Mouse (Mus musculus): ENCODE results near the gene Zfp385a.

Gene Zfp385a

GRCm38 (mm10) chr15:103339961-103340337 is at the start of gene Zfp385a:
Zfp385a (minus strand) TSS chr15:103340093.
- peak in 1 of 2 experiments; percentile 48 for DNase-seq (ENCODE audit: low spot score in 2 of 2)

- DNase-seq (ENCODE audit: low spot score in 2 of 2) = no peak
Measured at GRCm38 (mm10) chr15:103388556-103389145, 48.8 kb upstream of the Zfp385a start.

- no peak for DNase-seq (ENCODE audit: low spot score in 2 of 2)
Measured at GRCm38 (mm10) chr15:103383771-103384488, 44.0 kb upstream of the Zfp385a start.

- DNase-seq (ENCODE audit: low spot score in 2 of 2) = no peak
Measured at GRCm38 (mm10) chr15:103382795-103383406, 43.0 kb upstream of the Zfp385a start.

- DNase-seq (ENCODE audit: low spot score in 2 of 2) = no peak
Measured at GRCm38 (mm10) chr15:103382075-103382474, 42.2 kb upstream of the Zfp385a start.

GRCm38 (mm10) chr15:103378665-103379356 is 38.9 kb upstream of the Zfp385a start:
- DNase-seq (ENCODE audit: low spot score in 2 of 2) = no peak

- no peak for DNase-seq (ENCODE audit: low spot score in 2 of 2)
Measured at GRCm38 (mm10) chr15:103377752-103378664, 38.1 kb upstream of the Zfp385a start.

- DNase-seq (ENCODE audit: low spot score in 2 of 2) = no peak
Measured at GRCm38 (mm10) chr15:103376837-103377269, 37.0 kb upstream of the Zfp385a start.

- no peak for DNase-seq (ENCODE audit: low spot score in 2 of 2)
Measured at GRCm38 (mm10) chr15:103375112-103375800, 35.4 kb upstream of the Zfp385a start.

- DNase-seq (ENCODE audit: low spot score in 2 of 2) = no peak
Measured at GRCm38 (mm10) chr15:103372461-103372860, 32.6 kb upstream of the Zfp385a start.

- no peak for DNase-seq (ENCODE audit: low spot score in 2 of 2)
Measured at GRCm38 (mm10) chr15:103371741-103372140, 31.8 kb upstream of the Zfp385a start.

GRCm38 (mm10) chr15:103371208-103371607 is 31.3 kb upstream of the Zfp385a start:
- no peak for DNase-seq (ENCODE audit: low spot score in 2 of 2)

GRCm38 (mm10) chr15:103370462-103370861 is 30.6 kb upstream of the Zfp385a start:
- no peak for DNase-seq (ENCODE audit: low spot score in 2 of 2)

GRCm38 (mm10) chr15:103369123-103369522 is 29.2 kb upstream of the Zfp385a start:
- no peak for DNase-seq (ENCODE audit: low spot score in 2 of 2)

- no peak for DNase-seq (ENCODE audit: low spot score in 2 of 2)
Measured at GRCm38 (mm10) chr15:103368179-103368940, 28.5 kb upstream of the Zfp385a start.

GRCm38 (mm10) chr15:103366376-103367149 is 26.7 kb upstream of the Zfp385a start, which contains the start of gene Itga5:
Itga5 (minus strand) TSS chr15:103366763.
- DNase-seq (ENCODE audit: low spot score in 2 of 2) = no peak

GRCm38 (mm10) chr15:103365471-103366375 is 25.8 kb upstream of the Zfp385a start:
- DNase-seq (ENCODE audit: low spot score in 2 of 2) = no peak

- DNase-seq (ENCODE audit: low spot score in 2 of 2) = no peak
Measured at GRCm38 (mm10) chr15:103364761-103365160, 24.9 kb upstream of the Zfp385a start.

All from cerebellum, postnatal 4 days (tissue).